Mouse (Mus musculus) gastrocnemius, adult 2 months (tissue): ENCODE measurements around the gene Dctn2. TPM values are rescaled to one million over a fixed set of nuclear protein-coding genes. Genes with fewer than 3 reads are reported as not detected.

Source experiments
- DNase-seq: peaks from one replicate; pipeline ENCODE4 v3.0.0; 2022
- H3K27ac ChIP-seq: fragments of 200-600 bp; 2 replicates; pipeline ENCODE4 v1.8.1; 2022; ENCODE audit warnings: mild to moderate bottlenecking
- H3K4me3 ChIP-seq: fragments of 200-600 bp; 2 replicates; pipeline ENCODE4 v1.8.1; 2022; ENCODE audit warnings: mild to moderate bottlenecking, moderate library complexity
- CTCF ChIP-seq: fragments of 200-600 bp; IDR thresholded peaks from 2 replicates; pipeline ENCODE4 v1.8.1; 2022; ENCODE audit warnings: antibody characterized with exemption, mild to moderate bottlenecking, moderate library complexity
- intact Hi-C: fragments of 180-260 bp; cut with DNase I; formaldehyde crosslinking; loops from one replicate; pipeline ENCODE4 v1.15.1; 2025
- total RNA-seq, 2 experiments: library from RNA; stranded (reverse); gene quantifications; 2 replicates each; pipeline ENCODE4 v1.2.3; 2021

Gene Dctn2
- total RNA-seq, 2 experiments from 2014 or later = 91.3 to 98.3 TPM

DNA sequence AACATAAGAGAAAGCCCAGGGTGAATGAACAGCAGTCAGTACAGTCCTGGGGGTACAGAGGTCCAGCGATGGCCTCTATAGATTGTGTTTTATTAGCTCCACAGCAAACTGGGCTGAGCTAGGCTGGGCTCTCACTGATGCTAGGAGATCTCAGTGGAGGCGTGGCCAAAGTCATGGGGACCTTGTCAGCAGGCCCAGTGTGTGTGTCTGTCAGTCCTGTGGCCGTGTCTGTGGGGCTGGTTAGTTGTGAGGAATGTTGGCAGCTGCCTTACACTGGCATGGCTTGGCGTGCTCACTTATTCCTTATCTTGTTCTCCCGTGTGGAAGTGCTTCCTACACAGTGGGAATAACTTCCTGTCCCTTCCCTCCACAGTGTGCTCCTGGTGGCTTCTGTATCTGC lies 2.2 kb downstream of the Dctn2 start:
- DNase-seq = no peak
- intact Hi-C loops = no loop called here
- Histone ChIP-seq H3K4me3 (peak overlapping the region; percentile 23; the same call in 1 of the 2 replicates), H3K27ac (peak overlapping the region; percentile 54)
- no peak for TF ChIP-seq CTCF

DNA sequence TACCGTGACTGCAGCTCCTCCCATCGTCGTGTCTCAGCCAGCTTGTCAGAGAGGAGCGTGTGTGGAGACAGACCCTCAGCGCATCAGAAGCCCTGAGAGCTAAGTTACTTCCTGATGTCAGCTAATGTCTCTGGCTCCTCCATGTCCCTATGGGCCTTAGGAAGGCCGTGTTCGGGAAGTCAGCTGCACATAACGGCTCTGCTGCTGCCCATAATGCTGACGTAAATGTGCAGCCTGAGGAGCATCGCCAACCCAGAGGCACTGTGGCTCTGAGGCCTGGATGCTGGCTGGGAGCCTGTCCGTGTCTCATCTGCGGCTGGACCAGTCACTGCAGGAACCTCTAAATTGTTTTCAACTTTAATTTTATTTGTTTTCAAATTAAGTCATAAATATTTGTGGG lies 2.9 kb downstream of the Dctn2 start:
- no peak for TF ChIP-seq CTCF
- Histone ChIP-seq H3K4me3 (peak overlapping the region; percentile 15; the same call in 1 of the 2 replicates), H3K27ac (peak overlapping the region; percentile 54)
- intact Hi-C loops = no loop called here
- peak; percentile 59 for DNase-seq

DNA sequence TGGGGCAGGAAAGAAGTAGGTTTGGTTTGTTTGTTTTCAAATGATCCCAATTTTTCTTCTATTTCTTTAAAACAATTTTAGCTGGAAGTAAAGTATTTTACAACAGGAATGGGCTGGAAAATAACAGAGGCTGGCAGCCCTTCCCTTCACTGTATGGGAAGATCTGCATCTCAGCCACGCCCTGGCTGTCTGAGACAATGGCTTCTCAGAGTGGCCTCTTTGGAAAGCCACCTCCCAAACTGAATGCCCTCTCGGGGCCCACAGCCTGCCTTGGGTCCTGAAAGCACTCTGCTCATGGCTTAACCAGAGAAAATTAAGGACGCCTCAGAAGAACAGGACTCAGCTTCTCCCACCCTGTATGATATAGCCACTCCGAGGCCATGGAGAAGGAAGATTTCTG lies 3.7 kb downstream of the Dctn2 start:
- H3K27ac ChIP-seq = peak overlapping the region; percentile 54; the same call in 1 of the 2 replicates
- intact Hi-C loops = no loop called here

DNA sequence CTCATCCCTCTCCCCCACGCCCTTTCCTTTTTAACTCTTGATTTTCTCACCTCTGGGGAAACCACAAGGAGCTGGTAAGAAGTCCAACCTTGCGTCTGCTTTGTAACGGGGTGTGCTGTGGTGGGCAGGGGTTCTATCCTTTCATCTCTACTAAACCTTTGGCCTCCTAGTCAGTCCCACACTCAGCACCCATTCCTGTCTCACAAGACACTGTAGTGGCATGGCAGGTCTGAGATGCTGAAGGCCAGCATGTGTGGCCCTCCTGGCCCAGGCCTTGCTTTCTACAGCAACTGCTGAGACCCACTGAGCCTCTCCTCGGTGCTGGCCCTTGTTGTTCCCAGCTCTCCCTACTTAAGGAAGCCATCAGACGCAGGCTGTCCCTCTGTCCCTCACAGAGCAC lies 6.2 kb downstream of the Dctn2 start:
- intact Hi-C loops = no loop called here
- no peak for TF ChIP-seq CTCF
- no peak for DNase-seq
- no peak overlapping the region for H3K4me3 ChIP-seq
- no peak overlapping the region for H3K27ac ChIP-seq

More for the DNA sequence above, 3.7 kb downstream of the Dctn2 start:
- no peak for TF ChIP-seq CTCF
- no peak for DNase-seq
- no peak overlapping the region for H3K4me3 ChIP-seq

DNA sequence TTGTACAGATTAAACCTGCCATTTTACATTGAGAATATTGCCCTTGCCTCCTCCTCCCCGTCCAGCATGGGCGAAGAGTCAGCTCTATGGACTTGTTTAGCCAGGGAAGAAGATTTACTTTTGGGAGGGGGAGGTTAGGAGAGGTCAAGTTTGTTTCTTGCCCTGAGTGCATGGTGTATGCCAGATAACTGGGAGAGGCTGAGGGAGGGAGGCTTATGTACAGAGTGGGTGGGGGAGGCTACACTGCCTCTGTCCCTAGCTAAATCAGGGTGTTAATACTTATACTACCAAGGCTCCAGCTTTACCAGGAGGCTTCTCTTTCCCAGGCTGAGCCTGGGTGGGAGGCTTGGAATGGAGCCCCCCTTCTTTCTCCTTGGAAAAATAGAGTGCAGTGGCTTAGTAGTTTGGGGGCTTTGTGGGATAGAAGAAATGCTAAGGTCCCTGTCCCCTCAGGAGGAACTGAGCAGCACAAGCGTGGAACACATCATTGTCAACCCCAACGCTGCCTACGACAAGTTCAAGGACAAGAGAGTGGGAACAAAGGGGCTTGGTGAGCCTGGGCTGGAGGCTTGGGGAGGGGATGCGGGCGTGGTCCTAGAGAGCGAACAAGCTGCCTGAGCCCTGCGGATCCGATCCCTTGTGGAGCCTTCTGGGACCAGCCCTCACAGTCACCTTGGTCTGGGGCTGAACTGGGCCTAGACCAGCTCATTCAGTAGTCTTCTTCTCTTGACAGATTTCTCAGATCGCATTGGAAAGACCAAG lies 8.3 kb downstream of the Dctn2 start:
- TF ChIP-seq CTCF = no peak
- no peak for DNase-seq
- H3K4me3 ChIP-seq = no peak overlapping the region
- intact Hi-C loops = no loop called here
- no peak overlapping the region for H3K27ac ChIP-seq

DNA sequence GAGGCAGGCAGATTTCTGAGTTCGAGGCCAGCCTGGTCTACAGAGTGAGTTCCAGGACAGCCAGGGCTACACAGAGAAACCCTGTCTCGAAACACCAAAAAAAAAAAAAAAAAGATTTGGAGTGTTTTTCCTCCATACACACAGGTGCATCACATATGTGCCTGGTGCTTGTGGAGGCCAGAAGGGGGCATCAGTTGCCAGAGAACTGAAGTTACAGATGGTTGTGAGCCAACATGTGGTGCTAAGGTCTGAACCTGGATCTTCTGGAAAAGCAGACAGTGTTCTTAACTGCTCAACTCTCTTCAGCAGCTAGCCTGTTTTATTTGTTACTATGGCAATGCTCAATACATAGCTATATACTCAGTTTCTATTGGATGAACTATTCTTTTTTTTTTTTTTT lies 13.6 kb downstream of the Dctn2 start:
- no peak overlapping the region for H3K27ac ChIP-seq
- peak; percentile 4; the same call in 1 of the 2 replicates for TF ChIP-seq CTCF
- no peak for DNase-seq
- intact Hi-C loops = no loop called here
- no peak overlapping the region for H3K4me3 ChIP-seq

DNA sequence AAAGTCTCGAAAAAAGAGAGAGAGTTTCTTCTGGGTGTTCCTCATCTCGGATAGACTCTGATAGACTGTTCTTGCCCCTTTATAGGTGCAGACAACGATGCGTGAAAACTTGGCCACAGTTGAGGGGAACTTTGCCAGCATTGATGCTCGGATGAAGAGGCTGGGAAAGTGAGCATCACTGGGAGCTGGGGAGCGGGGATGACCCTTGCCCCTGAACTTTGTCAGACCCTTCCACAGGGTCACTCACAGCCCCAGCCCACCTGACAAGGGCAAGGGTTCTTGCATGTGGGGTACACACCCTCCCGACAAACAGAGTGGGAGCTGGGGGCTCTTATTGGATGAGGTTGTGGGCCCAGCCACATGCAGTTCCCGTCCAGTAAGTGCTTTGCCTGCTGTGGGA lies 15.1 kb downstream of the Dctn2 start:
- no peak for DNase-seq
- intact Hi-C loops = no loop called here
- no peak for TF ChIP-seq CTCF

DNA sequence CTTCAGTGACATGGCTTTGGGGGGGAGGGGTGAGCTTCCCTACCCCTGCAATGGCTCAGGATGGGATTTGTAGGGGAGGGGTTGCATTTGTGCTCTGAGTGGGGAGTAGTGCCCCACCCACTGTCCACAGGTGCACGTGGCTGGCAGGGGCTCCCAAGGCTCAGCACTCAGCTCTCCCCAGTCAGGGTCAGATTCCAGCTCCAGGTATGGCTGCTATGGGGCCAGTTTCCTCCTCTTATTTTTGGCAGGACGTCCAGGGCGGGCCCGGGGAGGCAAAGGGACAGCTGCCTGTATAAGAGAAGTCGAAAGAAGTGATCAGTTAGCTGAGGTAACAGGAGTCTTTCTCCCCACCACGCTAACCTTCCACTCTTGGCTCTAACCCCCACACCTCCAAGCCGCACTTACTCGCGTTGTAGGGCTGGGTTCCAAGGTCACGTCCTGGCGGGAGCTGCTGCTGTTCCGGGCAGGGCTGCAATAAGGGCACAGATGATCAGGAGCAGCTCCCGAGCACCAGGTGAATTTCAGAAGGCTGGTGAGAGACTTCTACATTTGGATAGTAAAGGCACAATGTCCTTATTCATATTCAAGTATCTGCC lies 16.6 kb downstream of the Dctn2 start:
- peak; percentile 69 for DNase-seq
- TF ChIP-seq CTCF = no peak
- intact Hi-C loops = no loop called here
- peak overlapping the region; percentile 17; the same call in 1 of the 2 replicates for H3K4me3 ChIP-seq
- H3K27ac ChIP-seq = peak overlapping the region; percentile 63

More for the DNA sequence above, 15.1 kb downstream of the Dctn2 start:
- Histone ChIP-seq H3K4me3 (no peak overlapping the region), H3K27ac (no peak overlapping the region)

DNA sequence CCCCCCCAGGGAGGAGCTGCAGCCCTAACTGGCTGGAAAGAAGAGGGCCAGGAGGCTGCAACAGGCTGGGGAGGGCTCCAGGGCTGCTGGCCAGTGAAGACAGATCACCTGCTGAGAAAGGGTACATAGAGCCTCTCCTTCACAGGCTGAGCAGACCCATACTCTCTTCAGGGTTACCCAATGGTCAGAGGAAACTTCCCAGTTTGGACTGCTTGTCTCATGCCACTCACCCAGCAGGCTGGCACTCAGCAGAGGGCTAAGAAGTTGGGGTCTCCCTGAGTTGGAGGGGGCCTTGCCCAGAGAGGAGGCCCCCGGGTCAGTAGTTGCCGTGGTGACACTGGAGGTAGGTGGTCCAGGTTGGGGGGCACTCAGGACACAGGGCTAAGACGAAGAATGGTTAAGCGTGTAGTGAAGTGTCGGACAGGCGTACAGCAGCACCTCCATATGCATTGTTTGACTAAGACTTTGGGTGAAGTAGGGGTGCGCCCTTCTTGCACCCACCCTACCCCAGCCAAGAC lies 18.0 kb downstream of the Dctn2 start:
- H3K4me3 ChIP-seq = no peak overlapping the region
- H3K27ac ChIP-seq = 0 out of 2 replicates have a peak overlapping the region, but pooled peaks have one; percentile 63
- DNase-seq = no peak
- intact Hi-C loops = no loop called here
- TF ChIP-seq CTCF = no peak

DNA sequence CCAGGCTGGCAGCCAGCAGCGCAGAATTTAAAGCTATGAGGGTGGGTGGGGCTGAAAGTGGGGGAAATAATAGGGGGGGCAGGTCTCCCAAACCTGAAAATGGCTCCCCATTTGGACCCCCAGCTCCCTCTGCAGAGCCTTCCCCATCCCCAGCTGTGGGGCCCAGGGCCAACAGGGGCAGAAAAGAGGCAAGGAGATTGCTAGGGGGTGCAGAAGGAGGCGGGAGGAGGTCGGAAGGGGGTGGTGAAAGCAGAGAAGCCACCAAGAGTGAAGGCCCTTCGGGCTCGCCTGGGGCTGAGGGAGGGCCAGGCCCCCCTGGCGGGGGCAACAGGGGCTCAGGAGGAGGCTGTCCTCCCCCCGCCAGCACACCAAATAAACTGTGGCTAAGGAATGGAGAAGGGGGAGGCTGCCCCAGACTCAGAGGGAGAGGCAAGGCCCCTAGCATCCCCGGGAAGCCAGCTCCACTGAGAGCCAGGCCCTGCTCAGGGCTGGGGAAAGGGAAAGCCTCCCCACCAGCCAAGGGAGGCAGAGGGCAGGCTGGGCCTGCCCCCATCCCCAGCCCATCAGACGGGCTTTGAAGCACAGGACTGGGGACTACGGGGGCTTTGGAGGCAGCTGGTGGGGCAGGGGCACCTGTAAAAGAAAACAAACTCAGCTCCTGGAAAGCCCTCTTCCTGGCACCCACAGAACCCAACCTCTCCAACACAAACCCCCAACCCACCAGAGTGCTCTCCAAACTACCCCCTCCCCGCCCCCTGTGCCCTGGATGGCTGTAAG lies 18.7 kb downstream of the Dctn2 start:
- TF ChIP-seq CTCF = no peak
- DNase-seq = no peak
- no peak overlapping the region for H3K27ac ChIP-seq
- intact Hi-C loops = no loop called here
- H3K4me3 ChIP-seq = no peak overlapping the region

DNA sequence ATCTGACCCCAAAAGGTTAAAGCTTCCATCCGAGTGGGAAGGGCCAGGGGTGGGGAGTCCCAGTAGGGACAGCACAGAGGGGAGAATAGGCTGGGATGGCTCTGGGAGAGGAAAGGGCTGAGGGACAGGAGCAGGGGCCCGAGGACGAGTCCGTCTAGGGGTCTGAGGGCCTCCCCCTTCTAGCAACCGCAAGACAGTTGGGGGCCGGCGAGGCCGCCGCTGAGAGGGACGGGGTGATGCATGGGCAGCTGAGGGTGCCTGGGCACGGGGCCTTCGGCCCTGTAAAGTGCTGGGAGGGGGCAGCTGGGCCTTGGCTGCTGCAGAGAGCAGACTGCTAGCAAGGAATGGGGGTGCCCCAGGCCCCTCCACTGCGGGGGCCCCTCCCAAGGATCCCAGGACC lies 19.5 kb downstream of the Dctn2 start:
- H3K27ac ChIP-seq = no peak overlapping the region
- TF ChIP-seq CTCF = no peak
- intact Hi-C loops = no loop called here
- DNase-seq = peak; percentile 31
- H3K4me3 ChIP-seq = no peak overlapping the region

DNA sequence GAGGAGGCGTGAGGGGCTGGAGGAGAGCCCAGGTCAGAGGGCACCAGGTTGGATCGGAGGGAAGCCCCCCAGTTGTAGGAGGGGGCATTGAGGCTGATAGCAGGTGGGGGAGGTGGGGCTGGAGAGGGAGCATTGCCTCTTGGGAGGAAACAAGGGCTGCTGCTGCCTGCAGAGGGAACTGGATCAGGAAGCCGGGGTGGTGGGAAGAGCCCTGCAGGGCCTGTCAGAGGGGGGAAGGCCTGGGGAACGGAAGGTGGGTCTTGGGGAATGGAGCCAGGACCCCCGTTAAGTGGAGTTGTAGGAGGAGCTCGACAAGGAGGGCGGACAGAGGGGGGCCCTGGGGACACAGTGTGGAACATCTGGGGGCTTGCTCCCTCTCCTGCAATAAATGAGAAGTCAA lies 20.0 kb downstream of the Dctn2 start:
- DNase-seq = no peak
- 0 out of 2 replicates have a peak overlapping the region, but pooled peaks have one; percentile 98 for H3K27ac ChIP-seq
- no peak for TF ChIP-seq CTCF
- H3K4me3 ChIP-seq = peak overlapping the region; percentile 97; the same call in 1 of the 2 replicates
- intact Hi-C loops = no loop called here

DNA sequence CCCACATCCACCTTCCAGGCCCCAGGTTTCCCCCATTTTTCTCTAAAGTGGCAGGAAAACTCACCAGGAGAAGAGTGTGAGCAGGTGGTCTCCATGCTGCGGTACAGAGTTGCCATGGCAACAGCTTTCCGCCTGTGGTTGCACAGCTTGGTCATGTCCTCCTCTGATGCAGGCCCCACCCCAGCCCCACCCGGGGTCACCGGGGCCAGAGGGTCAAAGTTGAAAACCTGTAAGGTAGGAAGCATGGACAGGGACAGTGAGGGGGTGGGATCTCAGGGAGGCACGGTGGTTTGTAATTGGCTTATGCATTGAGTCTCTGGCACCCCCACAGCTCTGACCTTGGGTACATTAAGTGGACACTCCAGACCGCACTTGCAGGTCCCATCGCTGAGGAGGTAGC lies 20.6 kb downstream of the Dctn2 start:
- no peak for DNase-seq
- H3K4me3 ChIP-seq = peak overlapping the region; percentile 97
- peak overlapping the region; percentile 98 for H3K27ac ChIP-seq
- TF ChIP-seq CTCF = no peak
- intact Hi-C loops = no loop called here
